Comparison of ENCODE assay signal across 14 mouse cellular contexts in genomic region chr5:100392436-100392955, GRCm38 (mm10).
"Had no signal": no experiment of that assay in that cellular context is flagged by ENCODE, and none has a peak within 500 bp of the region (broad histone marks: within the 10 kb centered on the region; RNA-seq: fewer than 3 reads in every experiment).

No protein-coding gene starts in this region.

- H3K4me2 ChIP-seq: lung, embryonic 14.5 days; midbrain, embryonic 13.5 days; midbrain, embryonic 15.5 days; neural tube, embryonic 12.5 days; stomach, embryonic 15.5 days had no signal

- H3K9ac ChIP-seq: lung, embryonic 14.5 days; midbrain, embryonic 13.5 days; midbrain, embryonic 15.5 days; neural tube, embryonic 12.5 days; stomach, embryonic 15.5 days had no signal

- H3K4me1 ChIP-seq: midbrain, embryonic 10.5 days; midbrain, embryonic 13.5 days; midbrain, embryonic 15.5 days; neural tube, embryonic 12.5 days; stomach, embryonic 15.5 days had no signal

- H3K27me3 ChIP-seq: midbrain, embryonic 13.5 days; midbrain, embryonic 15.5 days; neural tube, embryonic 12.5 days; stomach, embryonic 15.5 days had no signal

- ATAC-seq: midbrain, embryonic 13.5 days; midbrain, embryonic 15.5 days had no signal

- DNase-seq: lung, adult 18-20 months; lung, embryonic 14.5 days; lung, postnatal 10 days; lung, postnatal 4 days; right cerebral cortex, postnatal 14 days; thymus, adult 18-20 months; thymus, postnatal 14 days; thymus, postnatal 36 days had no signal

- H3K9me3 ChIP-seq: midbrain, embryonic 10.5 days; midbrain, embryonic 13.5 days; midbrain, embryonic 15.5 days; neural tube, embryonic 12.5 days; stomach, embryonic 15.5 days had no signal

- H3K4me3 ChIP-seq: midbrain, embryonic 10.5 days; midbrain, embryonic 13.5 days; midbrain, embryonic 15.5 days; neural tube, embryonic 12.5 days; stomach, embryonic 15.5 days had no signal

- H3K27ac ChIP-seq: midbrain, embryonic 10.5 days; midbrain, embryonic 13.5 days; midbrain, embryonic 15.5 days; neural tube, embryonic 12.5 days; stomach, embryonic 15.5 days; stomach, postnatal 0 days had no signal
